Mouse (Mus musculus): ENCODE results near the gene Ddx51. TPM values are rescaled to one million over a fixed set of nuclear protein-coding genes. Genes with fewer than 3 reads are reported as not detected.

Ddx51 gene
- polyA plus RNA-seq, 1 experiment from 2014 or later: 22.0 TPM

DNA sequence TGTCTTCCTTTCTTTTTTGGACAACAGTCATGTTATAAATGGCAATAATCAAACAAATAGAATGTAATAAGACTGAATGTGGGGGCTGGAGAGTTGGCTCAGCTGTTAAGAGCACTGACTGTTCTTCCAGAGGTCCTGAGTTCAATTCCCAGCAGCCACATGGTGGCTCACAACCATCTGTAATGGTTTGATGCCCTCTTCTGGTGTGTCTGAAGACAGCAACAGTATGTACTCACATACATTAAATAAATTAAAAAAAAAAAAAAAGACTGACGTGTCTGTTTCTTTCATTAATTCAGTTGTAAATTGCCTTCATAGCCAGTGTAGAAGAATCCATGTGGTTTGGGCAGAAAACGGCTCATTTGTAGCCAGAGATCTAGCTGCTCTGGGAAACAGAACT, 28.9 kb upstream of the Ddx51 start:
- no peaks in the 10 kb centered on the region for H3K36me3 ChIP-seq
- ATAC-seq (ENCODE audit: borderline replicate concordance, extremely low read depth, low FRiP score, low TSS enrichment): no peak
- H3K27ac ChIP-seq: no peak overlapping the region
- H3K4me3 ChIP-seq: no peak overlapping the region
- 77% methylated on average over 2 of the region's 2 CpGs for WGBS
- H3K4me2 ChIP-seq: no peak overlapping the region
- no peaks in the 10 kb centered on the region for H3K9me3 ChIP-seq
- no peak overlapping the region for H3K9ac ChIP-seq
- H3K27me3 ChIP-seq: peaks cover 6% of the 10 kb centered on the region; the same call in 1 of the 2 replicates
- no peaks in the 10 kb centered on the region for H3K4me1 ChIP-seq

GRCm38 (mm10) chr5:110627351-110627750, 25.9 kb upstream of the Ddx51 start:
- ATAC-seq (ENCODE audit: borderline replicate concordance, extremely low read depth, low FRiP score, low TSS enrichment): no peak
- Histone ChIP-seq H3K9me3 (no peaks in the 10 kb centered on the region), H3K27ac (no peak overlapping the region), H3K9ac (no peak overlapping the region), H3K4me2 (no peak overlapping the region), H3K27me3 (peaks cover 6% of the 10 kb centered on the region; the same call in 1 of the 2 replicates), H3K4me1 (no peaks in the 10 kb centered on the region), H3K4me3 (no peak overlapping the region), H3K36me3 (no peaks in the 10 kb centered on the region)
- 60% methylated on average over 10 of the region's 10 CpGs for WGBS

- ATAC-seq (ENCODE audit: borderline replicate concordance, extremely low read depth, low FRiP score, low TSS enrichment): no peak
- 13% methylated on average over 19 of the region's 19 CpGs for WGBS
- Histone ChIP-seq H3K4me1 (no peaks in the 10 kb centered on the region), H3K36me3 (no peaks in the 10 kb centered on the region), H3K9ac (no peak overlapping the region), H3K27me3 (peaks cover 6% of the 10 kb centered on the region; the same call in 1 of the 2 replicates), H3K4me2 (peak overlapping the region; percentile 26), H3K27ac (no peak overlapping the region), H3K9me3 (no peaks in the 10 kb centered on the region), H3K4me3 (no peak overlapping the region)
Measured at GRCm38 (mm10) chr5:110628156-110628555, 25.1 kb upstream of the Ddx51 start.

DNA sequence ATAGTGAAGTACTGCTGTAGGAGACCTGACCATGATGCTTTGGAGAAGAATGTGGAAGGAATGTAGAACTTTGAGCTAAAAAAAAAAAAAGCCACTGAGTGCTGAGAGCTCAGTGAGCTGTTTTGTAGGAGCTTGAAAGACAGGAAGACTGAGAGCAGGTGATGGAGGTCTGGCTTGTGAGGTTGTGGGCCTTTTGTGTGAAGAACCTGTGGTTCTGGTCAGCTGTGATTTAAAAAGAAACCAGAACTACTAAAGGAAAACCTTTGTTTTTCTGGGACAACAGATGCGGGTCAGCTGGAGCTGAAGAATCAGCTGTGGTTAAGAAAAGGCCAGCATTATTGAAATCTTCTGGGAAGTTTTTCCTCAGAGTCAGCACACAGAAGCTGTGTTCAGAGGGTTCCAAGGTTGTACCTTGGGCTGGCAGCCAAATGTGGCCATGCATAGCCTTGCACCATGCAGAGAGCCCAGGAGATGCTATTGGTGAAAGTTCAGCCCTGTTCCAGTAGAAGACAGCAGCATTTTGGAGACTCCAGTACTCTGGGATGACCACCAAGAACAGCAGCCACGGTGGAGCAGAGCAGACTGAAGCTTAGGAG, 23.6 kb upstream of the Ddx51 start:
- Histone ChIP-seq H3K4me3 (no peak overlapping the region), H3K9ac (no peak overlapping the region), H3K27ac (no peak overlapping the region), H3K27me3 (peaks cover 6% of the 10 kb centered on the region; the same call in 1 of the 2 replicates), H3K9me3 (no peaks in the 10 kb centered on the region), H3K4me1 (no peaks in the 10 kb centered on the region), H3K36me3 (no peaks in the 10 kb centered on the region), H3K4me2 (no peak overlapping the region)
- WGBS: 73% methylated on average over 2 of the region's 2 CpGs
- ATAC-seq (ENCODE audit: borderline replicate concordance, extremely low read depth, low FRiP score, low TSS enrichment): no peak

DNA sequence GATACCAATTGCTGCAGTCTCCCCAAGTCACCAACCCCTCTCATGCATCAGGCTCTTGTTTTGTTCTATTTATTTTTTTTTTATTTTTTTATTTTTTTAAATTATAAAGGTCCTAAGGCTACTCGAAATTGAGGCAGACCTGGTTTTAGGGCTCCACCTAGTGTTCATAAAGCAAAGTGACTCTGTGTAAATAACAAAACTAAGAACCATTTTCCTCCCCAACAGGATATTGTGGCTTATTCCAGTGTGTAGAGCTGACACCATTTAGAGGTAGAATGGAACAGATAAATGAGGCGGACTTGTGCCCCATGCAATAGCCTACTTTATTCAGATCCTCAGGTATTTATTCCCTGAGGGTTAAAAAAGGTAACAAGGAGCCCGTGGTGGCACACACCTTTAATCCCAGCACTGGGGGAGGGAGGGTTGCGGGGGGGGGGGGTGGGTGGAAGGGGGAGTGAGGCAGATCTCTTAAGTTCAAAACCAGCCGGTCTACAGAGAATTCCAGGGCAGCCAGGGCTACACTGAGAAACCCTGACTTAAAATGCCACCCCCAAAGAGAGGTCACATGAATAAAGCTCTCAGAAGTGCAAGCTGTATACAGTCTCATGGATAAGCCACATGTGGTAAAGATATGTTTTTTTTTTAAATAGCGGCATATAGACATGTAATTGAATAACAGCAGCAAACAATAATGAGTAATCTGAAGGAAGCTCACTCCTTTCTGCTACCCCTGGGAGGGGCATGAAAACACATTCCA, 17.1 kb upstream of the Ddx51 start:
- Histone ChIP-seq H3K27ac (no peak overlapping the region), H3K4me1 (no peaks in the 10 kb centered on the region), H3K9ac (no peak overlapping the region), H3K9me3 (no peaks in the 10 kb centered on the region), H3K27me3 (no peaks in the 10 kb centered on the region), H3K36me3 (no peaks in the 10 kb centered on the region), H3K4me3 (no peak overlapping the region), H3K4me2 (no peak overlapping the region)
- ATAC-seq (ENCODE audit: borderline replicate concordance, extremely low read depth, low FRiP score, low TSS enrichment): no peak
- 36% methylated on average over 6 of the region's 6 CpGs for WGBS

GRCm38 (mm10) chr5:110638306-110639074, 14.8 kb upstream of the Ddx51 start:
- H3K4me1 ChIP-seq: no peaks in the 10 kb centered on the region
- no peak overlapping the region for H3K9ac ChIP-seq
- no peak for ATAC-seq (ENCODE audit: borderline replicate concordance, extremely low read depth, low FRiP score, low TSS enrichment)
- no peaks in the 10 kb centered on the region for H3K36me3 ChIP-seq
- no peak overlapping the region for H3K4me3 ChIP-seq
- H3K27me3 ChIP-seq: no peaks in the 10 kb centered on the region
- no peak overlapping the region for H3K4me2 ChIP-seq
- H3K9me3 ChIP-seq: no peaks in the 10 kb centered on the region
- WGBS: 71% methylated on average over 7 of the region's 7 CpGs
- no peak overlapping the region for H3K27ac ChIP-seq

GRCm38 (mm10) chr5:110639459-110639858, 13.8 kb upstream of the Ddx51 start:
- Histone ChIP-seq H3K27me3 (no peaks in the 10 kb centered on the region), H3K27ac (no peak overlapping the region), H3K9me3 (no peaks in the 10 kb centered on the region), H3K4me2 (peak overlapping the region; percentile 42), H3K36me3 (no peaks in the 10 kb centered on the region), H3K9ac (no peak overlapping the region), H3K4me1 (no peaks in the 10 kb centered on the region), H3K4me3 (no peak overlapping the region)
- 21% methylated on average over 12 of the region's 12 CpGs for WGBS
- ATAC-seq (ENCODE audit: borderline replicate concordance, extremely low read depth, low FRiP score, low TSS enrichment): no peak

- Histone ChIP-seq H3K4me3 (no peak overlapping the region), H3K9ac (no peak overlapping the region), H3K4me1 (no peaks in the 10 kb centered on the region), H3K27ac (no peak overlapping the region), H3K9me3 (no peaks in the 10 kb centered on the region), H3K27me3 (no peaks in the 10 kb centered on the region), H3K4me2 (no peak overlapping the region), H3K36me3 (peaks cover 58% of the 10 kb centered on the region)
- ATAC-seq (ENCODE audit: borderline replicate concordance, extremely low read depth, low FRiP score, low TSS enrichment): no peak
Measured at GRCm38 (mm10) chr5:110646377-110646776, 6.9 kb upstream of the Ddx51 start.

DNA sequence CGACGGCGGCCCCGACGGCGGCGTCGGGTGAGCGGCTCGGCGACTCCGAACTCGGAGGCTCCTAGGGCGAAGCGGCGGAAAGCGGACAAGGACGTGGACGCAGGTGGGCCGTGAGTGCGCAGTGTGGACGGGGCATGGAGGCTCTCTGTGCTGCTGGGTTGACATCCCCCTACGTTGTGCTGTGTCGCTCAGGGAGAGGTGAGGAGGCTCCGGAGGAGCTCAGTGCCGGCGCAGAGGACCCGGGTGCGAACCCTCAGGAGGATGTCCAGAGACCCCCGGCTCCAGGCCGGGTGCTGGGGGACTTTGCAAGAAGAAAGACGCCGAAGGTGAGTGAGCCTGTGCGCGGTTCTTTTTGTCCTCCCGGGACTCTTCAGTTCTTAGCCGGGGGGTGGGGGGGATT, 435 bp downstream of the Ddx51 start:
- H3K27me3 ChIP-seq: no peaks in the 10 kb centered on the region
- H3K4me2 ChIP-seq: peak overlapping the region; percentile 89
- no peaks in the 10 kb centered on the region for H3K9me3 ChIP-seq
- peaks cover 67% of the 10 kb centered on the region for H3K36me3 ChIP-seq
- H3K27ac ChIP-seq: no peak overlapping the region
- ATAC-seq (ENCODE audit: borderline replicate concordance, extremely low read depth, low FRiP score, low TSS enrichment): peak; percentile 47; the same call in 1 of the 2 replicates
- peaks cover 17% of the 10 kb centered on the region for H3K4me1 ChIP-seq
- 3% methylated on average over 37 of the region's 37 CpGs for WGBS
- peak overlapping the region; percentile 88 for H3K9ac ChIP-seq
- peak overlapping the region; percentile 77 for H3K4me3 ChIP-seq

DNA sequence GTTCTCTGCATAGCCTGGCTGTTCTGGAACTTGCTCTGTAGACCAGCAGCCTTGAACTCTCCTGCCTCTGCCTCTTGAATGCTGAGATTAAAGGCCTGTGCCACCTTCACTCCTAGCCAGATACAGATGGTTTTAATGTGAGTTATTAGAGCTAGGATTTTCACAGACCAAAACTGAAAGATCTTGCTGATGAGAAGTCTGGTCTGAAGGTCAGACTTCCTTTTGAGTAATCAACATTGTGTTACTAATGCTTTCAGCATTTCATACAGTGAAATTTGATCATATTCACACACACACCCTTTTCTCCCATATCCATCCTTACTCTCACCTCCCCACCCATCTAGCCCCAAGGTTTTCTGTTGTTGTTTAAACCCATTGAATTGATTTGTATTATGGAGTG, 6.4 kb downstream of the Ddx51 start:
- ATAC-seq (ENCODE audit: borderline replicate concordance, extremely low read depth, low FRiP score, low TSS enrichment): no peak
- no peak overlapping the region for H3K4me3 ChIP-seq

DNA sequence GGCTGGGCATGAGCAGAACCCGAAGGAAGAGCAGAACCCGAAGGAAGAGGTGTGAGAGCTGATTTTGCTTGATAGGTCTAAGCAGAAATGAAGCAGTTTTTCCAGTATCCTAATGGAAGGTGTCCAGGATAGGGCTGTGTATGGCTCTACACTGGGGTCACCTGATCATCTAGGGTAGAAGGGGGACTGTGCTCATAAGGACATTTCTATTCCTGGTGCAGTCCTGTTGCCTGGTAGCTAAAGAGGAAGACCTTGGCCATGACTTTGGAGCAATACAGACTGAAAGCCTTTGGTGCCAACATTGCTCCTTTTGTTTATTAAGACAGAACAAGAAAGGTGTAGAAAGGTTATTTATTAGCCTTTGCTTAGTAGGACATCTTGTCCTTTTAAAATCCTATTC, 10.8 kb downstream of the Ddx51 start:
- Histone ChIP-seq H3K9me3 (no peaks in the 10 kb centered on the region), H3K4me3 (no peak overlapping the region), H3K27ac (no peak overlapping the region), H3K27me3 (no peaks in the 10 kb centered on the region), H3K4me1 (no peaks in the 10 kb centered on the region), H3K4me2 (no peak overlapping the region), H3K36me3 (peaks cover 83% of the 10 kb centered on the region), H3K9ac (no peak overlapping the region)
- no peak for ATAC-seq (ENCODE audit: borderline replicate concordance, extremely low read depth, low FRiP score, low TSS enrichment)
- 89% methylated on average over 2 of the region's 2 CpGs for WGBS

More for the DNA sequence above, 6.4 kb downstream of the Ddx51 start:
- H3K4me2 ChIP-seq: no peak overlapping the region
- no peak overlapping the region for H3K9ac ChIP-seq
- no peak overlapping the region for H3K27ac ChIP-seq
- peaks cover 81% of the 10 kb centered on the region for H3K36me3 ChIP-seq
- no peaks in the 10 kb centered on the region for H3K27me3 ChIP-seq
- no peaks in the 10 kb centered on the region for H3K9me3 ChIP-seq
- peaks cover 2% of the 10 kb centered on the region for H3K4me1 ChIP-seq

GRCm38 (mm10) chr5:110664750-110665269, 11.6 kb downstream of the Ddx51 start:
- no peak overlapping the region for H3K4me3 ChIP-seq
- H3K4me2 ChIP-seq: no peak overlapping the region
- H3K36me3 ChIP-seq: peaks cover 82% of the 10 kb centered on the region
- no peaks in the 10 kb centered on the region for H3K4me1 ChIP-seq
- WGBS: 91% methylated on average over 2 of the region's 2 CpGs
- no peaks in the 10 kb centered on the region for H3K27me3 ChIP-seq
- ATAC-seq (ENCODE audit: borderline replicate concordance, extremely low read depth, low FRiP score, low TSS enrichment): no peak
- no peaks in the 10 kb centered on the region for H3K9me3 ChIP-seq
- no peak overlapping the region for H3K27ac ChIP-seq
- no peak overlapping the region for H3K9ac ChIP-seq
